Mouse (Mus musculus): ENCODE data around the gene Nfix.

GRCm38 (mm10) chr8:84706610-84707266 is 93.4 kb downstream of the Nfix start:
- TF ChIP-seq POLR2A (IDR thresholded peaks at IDR 0.05; ENCODE audit: insufficient read depth, low read length) = no peak
- no peak for TF ChIP-seq CTCF (IDR thresholded peaks at IDR 0.05; ENCODE audit: low read depth, low read length)

All from ES-Bruce4 (cell line).